Mouse (Mus musculus) embryonic facial prominence, embryonic 13.5 days (tissue): ENCODE measurements at regions not wholly inside any gene's neighbourhood (a gene's known extent, or its start where the extent isn't known, plus 50 kb on each side); places are given as distances from the start of the nearest gene placed in this dataset.

Source experiments
- ATAC-seq: fragments of 200-750 bp; cut with Nextera tagmentation; 2 replicates; pipeline ENCODE4 v1.8.0; 2017; ENCODE audit warnings: low read depth; ENCODE audit not compliant: insufficient number of reproducible peaks, insufficient read depth, low FRiP score, low TSS enrichment
- H3K27ac ChIP-seq: fragments of 300-500 bp; sonication (generic); 2 replicates; pipeline ENCODE4 v1.5.1; 2015; ENCODE audit warnings: moderate library complexity, mild to moderate bottlenecking, inconsistent platforms
- H3K27me3 ChIP-seq: fragments of 300-500 bp; sonication (generic); 2 replicates; pipeline ENCODE4 v1.6.1; 2015; ENCODE audit warnings: mild to moderate bottlenecking, inconsistent platforms
- H3K36me3 ChIP-seq: fragments of 300-500 bp; sonication (generic); 2 replicates; pipeline ENCODE4 v1.6.1; 2015; ENCODE audit warnings: mild to moderate bottlenecking, inconsistent platforms
- H3K4me1 ChIP-seq: fragments of 300-500 bp; sonication (generic); 2 replicates; pipeline ENCODE4 v1.6.1; 2015; ENCODE audit warnings: inconsistent platforms
- H3K4me2 ChIP-seq: fragments of 300-500 bp; sonication (generic); 2 replicates; pipeline ENCODE4 v1.6.1; 2015; ENCODE audit warnings: moderate library complexity, mild to moderate bottlenecking, inconsistent platforms
- H3K4me3 ChIP-seq: fragments of 300-500 bp; sonication (generic); 2 replicates; pipeline ENCODE4 v1.5.1; 2015; ENCODE audit warnings: mild to moderate bottlenecking, inconsistent platforms
- H3K9ac ChIP-seq: fragments of 300-500 bp; sonication (generic); 2 replicates; pipeline ENCODE4 v1.6.1; 2015; ENCODE audit warnings: mild to moderate bottlenecking, inconsistent platforms
- H3K9me3 ChIP-seq: fragments of 300-500 bp; sonication (generic); 2 replicates; pipeline ENCODE4 v1.6.1; 2016; ENCODE audit warnings: inconsistent platforms
- WGBS: fragments of 180-500 bp; shearing (Covaris S2); methylation state at CpG from one replicate; pipeline ENCODE4 v1.1.7; 2015; ENCODE audit warnings: mixed read lengths; 5-methylcytosine and 5-hydroxymethylcytosine counted together

- H3K9ac ChIP-seq = no peak overlapping the region
- H3K27ac ChIP-seq = no peak overlapping the region
- no peak overlapping the region for H3K4me2 ChIP-seq
- H3K4me3 ChIP-seq = no peak overlapping the region
- H3K9me3 ChIP-seq = no peaks in the 10 kb centered on the region
- 60% methylated on average over 3 of the region's 3 CpGs for WGBS
- no peaks in the 10 kb centered on the region for H3K27me3 ChIP-seq
- no peak for ATAC-seq
- no peaks in the 10 kb centered on the region for H3K36me3 ChIP-seq
- H3K4me1 ChIP-seq = no peaks in the 10 kb centered on the region
Observed at GRCm38 (mm10) chr13:90370746-90371414, 281.5 kb upstream of the Xrcc4 start.

GRCm38 (mm10) chr13:90364518-90365027, 275.2 kb upstream of the Xrcc4 start:
- peaks cover 10% of the 10 kb centered on the region; the same call in 1 of the 2 replicates for H3K4me1 ChIP-seq
- no peaks in the 10 kb centered on the region for H3K36me3 ChIP-seq
- WGBS = 37% methylated on average over 4 of the region's 4 CpGs
- no peak overlapping the region for H3K9ac ChIP-seq
- H3K4me2 ChIP-seq = no peak overlapping the region
- no peaks in the 10 kb centered on the region for H3K27me3 ChIP-seq
- H3K9me3 ChIP-seq = no peaks in the 10 kb centered on the region
- 0 out of 2 replicates have a peak overlapping the region, but pooled peaks have one; percentile 28 for H3K27ac ChIP-seq
- no peak for ATAC-seq
- no peak overlapping the region for H3K4me3 ChIP-seq

- H3K9ac ChIP-seq = no peak overlapping the region
- no peaks in the 10 kb centered on the region for H3K9me3 ChIP-seq
- no peaks in the 10 kb centered on the region for H3K27me3 ChIP-seq
- H3K27ac ChIP-seq = no peak overlapping the region
- no peaks in the 10 kb centered on the region for H3K36me3 ChIP-seq
- no peak for ATAC-seq
- H3K4me3 ChIP-seq = no peak overlapping the region
- H3K4me2 ChIP-seq = no peak overlapping the region
- peaks cover 13% of the 10 kb centered on the region; the same call in 1 of the 2 replicates for H3K4me1 ChIP-seq
- 70% methylated on average over 10 of the region's 10 CpGs for WGBS
Observed at GRCm38 (mm10) chr13:90359861-90360601, 270.6 kb upstream of the Xrcc4 start.

GRCm38 (mm10) chr13:90358149-90358548, 268.7 kb upstream of the Xrcc4 start:
- Histone ChIP-seq H3K36me3 (no peaks in the 10 kb centered on the region), H3K27me3 (no peaks in the 10 kb centered on the region), H3K4me1 (peaks cover 10% of the 10 kb centered on the region; the same call in 1 of the 2 replicates), H3K4me2 (no peak overlapping the region), H3K9ac (no peak overlapping the region), H3K9me3 (no peaks in the 10 kb centered on the region), H3K4me3 (no peak overlapping the region), H3K27ac (no peak overlapping the region)
- 68% methylated on average over 1 of the region's 1 CpGs for WGBS
- ATAC-seq = no peak

GRCm38 (mm10) chr13:90355602-90356001, 266.2 kb upstream of the Xrcc4 start:
- H3K27ac ChIP-seq = no peak overlapping the region
- 92% methylated on average over 1 of the region's 1 CpGs for WGBS
- H3K4me3 ChIP-seq = no peak overlapping the region
- no peak overlapping the region for H3K4me2 ChIP-seq
- no peak for ATAC-seq
- no peak overlapping the region for H3K9ac ChIP-seq
- H3K4me1 ChIP-seq = peaks cover 10% of the 10 kb centered on the region; the same call in 1 of the 2 replicates
- no peaks in the 10 kb centered on the region for H3K36me3 ChIP-seq
- H3K9me3 ChIP-seq = no peaks in the 10 kb centered on the region
- H3K27me3 ChIP-seq = no peaks in the 10 kb centered on the region

- H3K27me3 ChIP-seq = no peaks in the 10 kb centered on the region
- H3K4me3 ChIP-seq = no peak overlapping the region
- no peak for ATAC-seq
- no peak overlapping the region for H3K9ac ChIP-seq
- 73% methylated on average over 4 of the region's 4 CpGs for WGBS
- no peaks in the 10 kb centered on the region for H3K36me3 ChIP-seq
- H3K4me2 ChIP-seq = no peak overlapping the region
- H3K27ac ChIP-seq = no peak overlapping the region
- peaks cover 12% of the 10 kb centered on the region for H3K4me1 ChIP-seq
- H3K9me3 ChIP-seq = no peaks in the 10 kb centered on the region
Observed at GRCm38 (mm10) chr13:90342823-90343222, 253.4 kb upstream of the Xrcc4 start.

GRCm38 (mm10) chr13:90341597-90342212, 252.3 kb upstream of the Xrcc4 start:
- ATAC-seq = no peak
- WGBS = 52% methylated on average over 8 of the region's 8 CpGs
- no peaks in the 10 kb centered on the region for H3K9me3 ChIP-seq

GRCm38 (mm10) chr13:90340647-90341160, 251.3 kb upstream of the Xrcc4 start:
- Histone ChIP-seq H3K4me2 (no peak overlapping the region), H3K4me3 (no peak overlapping the region), H3K4me1 (peaks cover 12% of the 10 kb centered on the region), H3K27ac (no peak overlapping the region), H3K27me3 (no peaks in the 10 kb centered on the region), H3K9ac (no peak overlapping the region), H3K9me3 (no peaks in the 10 kb centered on the region), H3K36me3 (no peaks in the 10 kb centered on the region)
- no peak for ATAC-seq
- 61% methylated on average over 2 of the region's 2 CpGs for WGBS

More at GRCm38 (mm10) chr13:90341597-90342212, 252.3 kb upstream of the Xrcc4 start:
- Histone ChIP-seq H3K4me2 (no peak overlapping the region), H3K27me3 (no peaks in the 10 kb centered on the region), H3K27ac (no peak overlapping the region), H3K4me3 (no peak overlapping the region), H3K36me3 (no peaks in the 10 kb centered on the region), H3K9ac (no peak overlapping the region), H3K4me1 (peaks cover 12% of the 10 kb centered on the region)

- H3K27me3 ChIP-seq = no peaks in the 10 kb centered on the region
- 57% methylated on average over 1 of the region's 1 CpGs for WGBS
- no peak overlapping the region for H3K9ac ChIP-seq
- no peak overlapping the region for H3K27ac ChIP-seq
- peaks cover 9% of the 10 kb centered on the region for H3K4me1 ChIP-seq
- no peaks in the 10 kb centered on the region for H3K36me3 ChIP-seq
- no peak for ATAC-seq
- H3K9me3 ChIP-seq = no peaks in the 10 kb centered on the region
- H3K4me3 ChIP-seq = no peak overlapping the region
- no peak overlapping the region for H3K4me2 ChIP-seq
Observed at GRCm38 (mm10) chr13:90337591-90337990, 248.2 kb upstream of the Xrcc4 start.

- H3K27ac ChIP-seq = no peak overlapping the region
- WGBS = 28% methylated on average over 3 of the region's 3 CpGs
- no peak for ATAC-seq
Observed at GRCm38 (mm10) chr13:90335741-90336037, 246.3 kb upstream of the Xrcc4 start.

GRCm38 (mm10) chr13:90334934-90335740, 245.7 kb upstream of the Xrcc4 start:
- H3K27me3 ChIP-seq = no peaks in the 10 kb centered on the region
- ATAC-seq = no peak
- H3K4me3 ChIP-seq = no peak overlapping the region
- no peak overlapping the region for H3K4me2 ChIP-seq
- H3K4me1 ChIP-seq = no peaks in the 10 kb centered on the region
- no peaks in the 10 kb centered on the region for H3K9me3 ChIP-seq
- no peaks in the 10 kb centered on the region for H3K36me3 ChIP-seq
- WGBS = 62% methylated on average over 6 of the region's 6 CpGs
- no peak overlapping the region for H3K27ac ChIP-seq
- no peak overlapping the region for H3K9ac ChIP-seq

More at GRCm38 (mm10) chr13:90335741-90336037, 246.3 kb upstream of the Xrcc4 start:
- H3K27me3 ChIP-seq = no peaks in the 10 kb centered on the region
- H3K9ac ChIP-seq = no peak overlapping the region
- no peaks in the 10 kb centered on the region for H3K4me1 ChIP-seq
- H3K36me3 ChIP-seq = no peaks in the 10 kb centered on the region
- H3K4me3 ChIP-seq = no peak overlapping the region
- H3K4me2 ChIP-seq = no peak overlapping the region
- H3K9me3 ChIP-seq = no peaks in the 10 kb centered on the region
